Mouse (Mus musculus) neutrophil, adult 5-6 weeks (primary cell): ENCODE measurements around the gene Ccdc148. TPM values are rescaled to one million over a fixed set of nuclear protein-coding genes. Genes with fewer than 3 reads are reported as not detected.

Experiments
- ATAC-seq: fragments of 151-379, 151-347 bp; 2 replicates; pipeline ENCODE4 v1.8.0; 2017; ENCODE audit warnings: mild to moderate bottlenecking, moderate TSS enrichment; ENCODE audit not compliant: insufficient number of reproducible peaks, poor library complexity, low FRiP score, severe bottlenecking; ENCODE audit errors: extremely low read depth
- total RNA-seq: library from RNA; stranded (forward); fragments of 200-1000 nt; gene quantifications from 2 replicates; pipeline ENCODE4 v1.2.3, GENCODE M21; 2017

Ccdc148 gene
- total RNA-seq, 1 experiment from 2014 or later = 0.23 TPM

GRCm38 (mm10) chr2:58828910-58829600, 331.4 kb downstream of the Ccdc148 start:
- no peak for ATAC-seq

DNA sequence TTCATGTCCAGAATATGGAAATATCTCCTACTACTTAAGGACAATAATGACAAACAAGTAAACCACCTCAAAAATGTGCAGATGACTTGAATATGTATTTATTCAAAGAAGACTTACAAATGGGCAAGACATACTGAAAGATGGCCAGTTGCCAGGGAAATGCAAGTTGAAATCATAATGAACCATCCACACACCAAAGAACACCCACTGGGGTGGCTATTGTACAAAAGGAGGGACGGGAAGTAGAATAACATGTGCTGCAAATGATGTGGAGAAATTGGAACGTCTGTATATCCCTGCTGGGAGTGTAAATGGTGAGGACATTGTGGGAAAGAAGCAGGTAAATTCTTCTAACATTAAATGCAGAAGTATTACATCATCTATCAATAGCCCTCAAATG, 347.5 kb downstream of the Ccdc148 start:
- ATAC-seq = no peak

- ATAC-seq = no peak
Measured at GRCm38 (mm10) chr2:58799623-58800022, 360.9 kb downstream of the Ccdc148 start.

DNA sequence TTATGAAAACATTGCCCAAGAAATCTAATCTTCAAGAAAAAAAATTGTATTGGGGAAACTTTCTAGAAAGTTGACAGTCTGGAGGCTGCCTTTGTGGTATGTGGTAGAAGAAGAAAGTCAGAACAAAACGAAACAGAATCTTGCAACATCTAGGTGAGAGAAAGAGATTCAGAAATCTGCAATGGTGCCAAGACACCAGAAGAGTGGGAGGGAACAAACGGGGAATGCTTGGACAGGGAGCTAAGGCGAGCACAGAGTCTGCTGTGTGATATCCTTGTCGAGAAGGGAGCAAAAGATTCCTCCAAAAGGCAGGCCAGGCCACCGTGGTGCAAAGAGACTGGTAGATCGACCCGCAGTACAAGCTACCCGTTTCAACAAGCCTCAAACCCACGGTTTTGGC, 361.4 kb downstream of the Ccdc148 start:
- no peak for ATAC-seq

DNA sequence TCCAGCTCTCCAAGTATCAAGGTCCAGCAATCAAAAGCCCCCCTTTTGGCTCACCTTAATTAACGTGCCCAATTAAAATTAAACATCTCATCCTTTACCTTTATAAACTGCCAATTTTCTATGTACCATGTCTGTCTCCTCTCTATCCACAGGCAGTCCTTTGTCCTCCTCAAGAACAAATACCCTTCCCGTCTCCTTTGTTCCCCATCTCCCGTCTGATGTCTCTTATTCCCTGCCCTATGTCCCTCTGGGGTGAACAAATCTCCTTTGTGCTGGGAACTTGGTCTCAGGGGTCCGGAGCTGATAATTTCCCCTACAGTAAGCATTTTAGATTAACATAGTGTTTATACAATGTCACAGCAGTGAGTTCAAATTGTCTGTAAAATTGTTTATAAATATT, 363.0 kb downstream of the Ccdc148 start:
- ATAC-seq = no peak

DNA sequence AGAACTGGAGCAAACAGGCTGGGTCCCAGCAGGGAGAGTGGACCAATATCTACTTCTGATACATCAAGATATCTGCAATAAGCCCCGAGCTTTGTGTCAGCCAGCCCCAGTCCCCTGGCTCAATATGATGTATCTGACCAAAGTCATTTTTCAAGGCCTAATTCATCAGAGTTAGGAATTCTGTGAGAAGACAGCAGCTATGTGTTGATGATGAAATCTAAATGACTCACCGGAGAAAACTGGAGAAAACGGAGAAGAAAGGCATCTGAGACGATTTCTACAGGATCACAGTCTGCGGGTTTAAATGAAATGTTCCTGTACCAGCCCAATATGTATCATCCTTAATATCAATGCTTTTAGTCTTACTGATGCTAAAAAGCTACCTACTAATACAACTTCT, 365.1 kb downstream of the Ccdc148 start:
- ATAC-seq = no peak

GRCm38 (mm10) chr2:58794489-58794888, 366.0 kb downstream of the Ccdc148 start:
- ATAC-seq = no peak

- ATAC-seq = no peak
Measured at GRCm38 (mm10) chr2:58790361-58790760, 370.1 kb downstream of the Ccdc148 start.

DNA sequence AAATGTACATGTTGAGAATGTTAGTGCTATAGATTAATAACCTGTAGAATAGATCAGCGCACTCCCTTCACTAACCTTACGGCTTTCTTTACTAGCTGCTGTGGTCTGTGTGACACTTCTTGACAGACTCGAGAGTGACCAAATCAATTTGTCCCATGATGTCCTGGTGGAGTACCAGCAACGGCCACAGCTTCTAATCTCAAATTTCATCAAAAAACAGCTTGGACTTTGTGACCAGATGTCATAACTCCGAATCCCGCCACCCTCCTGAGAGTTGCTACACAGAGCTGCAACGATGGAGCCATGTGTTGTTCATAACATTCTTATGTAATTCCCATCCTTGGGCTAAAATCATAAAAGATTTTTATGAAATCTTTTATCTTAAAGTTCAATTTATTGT, 370.5 kb downstream of the Ccdc148 start:
- ATAC-seq = no peak

DNA sequence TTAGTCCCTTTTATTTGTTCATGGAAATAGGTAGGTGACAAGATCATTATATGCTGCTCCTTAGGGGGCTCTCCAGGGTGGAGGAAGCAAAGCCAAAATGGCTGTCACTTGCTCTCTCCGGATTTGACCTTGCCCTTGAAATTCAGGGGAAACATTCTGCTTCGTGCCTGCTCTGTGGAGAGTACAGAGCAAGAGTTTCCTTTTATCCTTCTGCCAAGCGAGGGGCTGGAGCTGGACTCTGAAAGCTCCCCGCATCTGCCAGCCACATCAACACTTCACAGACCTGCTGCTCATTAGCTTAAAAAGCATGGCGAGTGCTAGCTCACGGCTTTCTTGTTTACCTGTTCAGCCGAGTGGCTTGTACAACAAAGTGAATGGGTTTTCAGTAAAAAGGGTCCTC, 373.1 kb downstream of the Ccdc148 start:
- ATAC-seq = no peak

DNA sequence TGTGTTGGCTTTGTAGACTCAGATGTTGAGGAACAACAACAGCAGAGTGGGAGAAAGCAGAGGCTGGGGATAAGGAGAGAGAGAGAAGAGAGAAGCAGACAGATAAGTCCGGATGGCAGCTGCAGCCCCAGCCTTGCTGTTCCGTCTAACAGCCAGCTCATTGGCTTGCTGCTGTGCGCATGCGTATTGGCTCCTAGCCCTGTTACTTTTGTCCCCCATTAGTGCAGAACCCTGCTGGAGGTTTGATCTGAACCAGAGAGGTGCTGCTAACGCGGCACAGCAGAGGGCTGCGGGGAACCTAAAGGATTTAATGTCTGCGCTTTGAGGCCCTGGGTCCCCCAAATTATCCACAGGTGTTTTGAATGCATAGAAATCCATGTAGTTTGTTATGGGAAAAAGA, 373.8 kb downstream of the Ccdc148 start:
- no peak for ATAC-seq

GRCm38 (mm10) chr2:58786177-58786576, 374.3 kb downstream of the Ccdc148 start:
- no peak for ATAC-seq

- ATAC-seq = no peak
Measured at GRCm38 (mm10) chr2:58783526-58783925, 377.0 kb downstream of the Ccdc148 start.

DNA sequence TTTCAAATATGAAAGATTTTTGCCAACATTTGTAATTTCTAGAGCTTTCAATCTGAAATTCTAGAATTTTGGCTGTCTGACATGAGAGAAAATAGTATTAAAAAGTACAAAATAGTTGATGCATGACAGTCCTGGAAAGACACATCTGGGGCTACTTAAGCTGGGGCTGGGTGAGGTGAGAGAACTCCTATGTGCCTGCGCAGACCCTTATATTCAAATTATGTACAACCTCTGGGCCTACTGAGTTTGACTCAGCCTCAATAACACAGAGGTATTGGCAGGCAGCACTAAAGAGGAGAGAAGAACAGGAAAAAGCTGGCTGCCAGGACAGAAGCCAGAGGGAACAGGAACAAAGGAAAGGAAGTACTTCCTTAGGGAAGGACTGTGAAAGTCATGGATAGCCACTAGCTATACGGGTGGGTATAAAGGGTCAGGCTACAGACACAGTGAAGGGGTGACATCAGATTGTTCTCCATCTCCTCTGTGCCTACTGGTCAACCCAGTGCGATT, 381.4 kb downstream of the Ccdc148 start:
- no peak for ATAC-seq

GRCm38 (mm10) chr2:58773833-58774232, 386.6 kb downstream of the Ccdc148 start:
- ATAC-seq = no peak

Other genes with a start within 250 kb of the Ccdc148 start
- gene Pkp4, start 167 bp upstream of the Ccdc148 start, total RNA-seq = 2.5 and 2.9 TPM in 2 replicates